Mouse (Mus musculus): ENCODE measurements around the gene Bfsp1.

- TF ChIP-seq CEBPB (IDR thresholded peaks at IDR 0.05; ENCODE audit: insufficient read depth, poor library complexity, severe bottlenecking): no peak
- no peak for TF ChIP-seq POLR2A (IDR thresholded peaks at IDR 0.05; ENCODE audit: insufficient read length, low read depth)
- no peak for TF ChIP-seq MAX (IDR thresholded peaks at IDR 0.05; ENCODE audit: low read depth)
- no peak for TF ChIP-seq USF1 (IDR thresholded peaks at IDR 0.05; ENCODE audit: low read depth)
- no peak for TF ChIP-seq E2F4 (IDR thresholded peaks at IDR 0.05; ENCODE audit: insufficient read depth)
- no peak for TF ChIP-seq TCF3 (IDR thresholded peaks at IDR 0.05; ENCODE audit: insufficient read length, low read depth)
Observed at GRCm38 (mm10) chr2:143912199-143912598, 49.2 kb upstream of the Bfsp1 start.
